Mouse (Mus musculus) megakaryocyte, embryonic 14.5 days (primary cell): Measurements from ENCODE around the gene 1700069L16Rik.

Experiments
- FLI1 ChIP-seq: IDR thresholded peaks from 2 replicates; pipeline ENCODE4 v1.6.1; 2012; ENCODE audit warnings: low read length, inconsistent platforms, mixed read lengths
- GATA1 ChIP-seq: IDR thresholded peaks from 3 replicates; pipeline ENCODE4 v1.6.1; 2012; ENCODE audit warnings: mixed read lengths, low read length, inconsistent platforms, borderline replicate concordance

DNA sequence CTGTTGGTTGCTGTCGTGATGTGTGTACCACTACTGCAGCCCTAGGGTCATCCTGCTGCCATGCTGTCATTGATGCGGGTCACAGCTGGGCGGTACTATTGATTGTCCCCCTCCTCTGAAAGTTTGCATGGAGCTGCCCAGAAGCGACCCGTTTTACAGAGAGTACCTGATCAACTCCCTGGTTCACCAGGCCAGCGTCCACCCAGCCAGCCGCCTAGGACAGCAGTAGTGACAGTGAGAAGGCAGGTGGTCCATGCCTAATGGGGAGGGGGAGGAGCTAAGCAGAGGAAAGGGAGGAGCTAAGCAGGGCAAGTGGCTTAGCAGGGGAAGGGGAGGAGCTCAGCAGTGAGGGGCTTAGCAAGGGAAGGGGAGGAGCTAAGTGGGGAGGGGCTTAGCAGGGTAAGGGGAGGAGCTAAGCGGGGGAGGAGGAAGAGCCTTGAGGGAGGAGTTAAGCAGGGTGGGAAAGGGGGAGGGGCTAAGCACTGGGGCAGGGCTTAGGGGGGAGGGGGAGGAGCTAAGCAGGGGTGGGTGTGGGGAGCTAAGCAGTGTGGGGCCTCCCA, 31.3 kb downstream of the 1700069L16Rik start:
- TF ChIP-seq GATA1, result no peak
- no peak for TF ChIP-seq FLI1
